Mouse (Mus musculus): ENCODE measurements around the gene Olfr273. TPM values are rescaled to one million over a fixed set of nuclear protein-coding genes. Genes with fewer than 3 reads are reported as not detected.

Gene Olfr273
- polyA plus RNA-seq (2014; fragmentation: Illumina TruSeq; extraction: RNeasy Lipid Tissue Mini Kit (QIAGEN cat#74804); ENCODE audit: insufficient read depth, low read depth, low replicate concordance), result not detected

GRCm38 (mm10) chr4:52859136-52859535, at the start of gene Olfr273:
Gene Olfr273, minus strand, starts transcription at chr4:52859236.

GRCm38 (mm10) chr4:52814304-52814703, 44.7 kb downstream of the Olfr273 start, which contains the start of gene Olfr275:
Gene Olfr275, plus strand, starts transcription at chr4:52814604.

Other genes starting within 250 kb of the Olfr273 start
- gene Olfr275, start 44.6 kb downstream of the Olfr273 start, polyA plus RNA-seq (2014; fragmentation: Illumina TruSeq; extraction: RNeasy Lipid Tissue Mini Kit (QIAGEN cat#74804); ENCODE audit: insufficient read depth, low read depth, low replicate concordance), result not detected
- not detected for gene Olfr272, start 59.9 kb upstream of the Olfr273 start, polyA plus RNA-seq (2014; fragmentation: Illumina TruSeq; extraction: RNeasy Lipid Tissue Mini Kit (QIAGEN cat#74804); ENCODE audit: insufficient read depth, low read depth, low replicate concordance)
- gene Olfr270, start 105.3 kb upstream of the Olfr273 start, polyA plus RNA-seq (2014; fragmentation: Illumina TruSeq; extraction: RNeasy Lipid Tissue Mini Kit (QIAGEN cat#74804); ENCODE audit: insufficient read depth, low read depth, low replicate concordance), result not detected
- gene Nipsnap3a, start 130.0 kb upstream of the Olfr273 start, polyA plus RNA-seq (2014; fragmentation: Illumina TruSeq; extraction: RNeasy Lipid Tissue Mini Kit (QIAGEN cat#74804); ENCODE audit: insufficient read depth, low read depth, low replicate concordance), result not detected
- gene Nipsnap3b, start 152.6 kb upstream of the Olfr273 start, polyA plus RNA-seq (2014; fragmentation: Illumina TruSeq; extraction: RNeasy Lipid Tissue Mini Kit (QIAGEN cat#74804); ENCODE audit: insufficient read depth, low read depth, low replicate concordance), result 23.2 TPM